Mouse (Mus musculus): ENCODE measurements at regions not wholly inside any gene's neighbourhood (a gene's known extent, or its start where the extent isn't known, plus 50 kb on each side); places are given as distances from the start of the nearest gene placed in this dataset.

DNA sequence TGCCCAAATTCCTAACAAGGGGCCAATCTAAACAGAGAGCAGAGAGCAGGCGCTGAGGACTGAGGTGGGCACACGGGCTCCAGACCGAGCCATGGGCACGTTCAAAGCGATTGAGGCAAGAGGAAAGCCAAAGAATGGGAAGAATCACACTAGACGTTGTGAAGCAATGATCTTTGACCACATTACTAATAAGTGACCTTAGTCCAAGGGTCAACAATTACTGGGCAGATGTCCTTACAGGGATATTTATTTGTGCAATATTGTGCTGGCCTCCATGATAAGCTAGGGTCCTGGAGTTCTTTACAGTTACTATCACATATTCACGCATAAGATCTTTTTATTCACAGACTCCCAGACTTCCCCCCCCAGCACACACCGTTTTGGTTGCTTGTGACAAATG, 400.9 kb upstream of the Jarid2 start:
- TF ChIP-seq POLR2A (IDR thresholded peaks at IDR 0.05; ENCODE audit: extremely low read depth, insufficient read depth, low read length) (no peak), CTCF (IDR thresholded peaks at IDR 0.05; ENCODE audit: extremely low read depth, insufficient read depth, low read length) (no peak)
